Mouse (Mus musculus) left cerebral cortex, postnatal 14 days (tissue): ENCODE data around the gene Prokr2. TPM values are rescaled to one million over a fixed set of nuclear protein-coding genes. Genes with fewer than 3 reads are reported as not detected.
A peak's percentile ranks its signal among the peaks of the same experiment; 100 is the strongest.
"Not testable (repeated sequence)": the region's sequence is repeated elsewhere in the genome, so short reads cannot be mapped to it uniquely, and the experiment has no call there.

Experiments
- DNase-seq, 2 experiments: peaks; one replicate each; pipeline ENCODE4 v3.0.0; 2021 to 2022; ENCODE audit warnings: low spot score in 2 of 2, mixed read lengths in 1 of 2
- intact Hi-C: fragments of 180-260 bp; cut with DNase I; formaldehyde crosslinking; loops from one replicate; pipeline ENCODE4 v1.15.1; 2025
- total RNA-seq, 2 experiments: library from RNA; stranded (reverse); gene quantifications; 2 replicates each; pipeline ENCODE4 v1.2.3; 2021

The Prokr2 gene
- total RNA-seq, 2 experiments from 2014 or later: 3.4 to 4.2 TPM

DNA sequence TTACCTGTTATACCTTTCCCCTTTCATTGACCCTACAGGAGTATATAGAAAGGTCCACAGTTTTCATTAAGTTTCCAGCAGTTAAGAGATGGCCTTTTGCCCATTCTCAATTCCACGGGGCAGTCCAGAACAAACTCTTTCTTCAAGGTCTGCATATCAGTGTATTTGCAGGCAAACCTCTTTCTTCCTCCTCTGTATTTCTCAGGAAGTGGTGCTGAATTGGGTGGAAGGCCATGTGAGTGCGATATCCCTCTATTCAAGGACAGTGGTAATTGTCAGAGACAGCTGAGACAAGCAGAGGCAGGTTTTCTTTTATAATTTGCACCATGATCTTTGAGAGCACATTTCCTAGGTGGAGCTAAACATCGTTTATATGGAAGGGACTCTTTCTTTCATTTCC is 16.8 kb downstream of the Prokr2 start:
- intact Hi-C loops: no loop called here
- no peak for DNase-seq

DNA sequence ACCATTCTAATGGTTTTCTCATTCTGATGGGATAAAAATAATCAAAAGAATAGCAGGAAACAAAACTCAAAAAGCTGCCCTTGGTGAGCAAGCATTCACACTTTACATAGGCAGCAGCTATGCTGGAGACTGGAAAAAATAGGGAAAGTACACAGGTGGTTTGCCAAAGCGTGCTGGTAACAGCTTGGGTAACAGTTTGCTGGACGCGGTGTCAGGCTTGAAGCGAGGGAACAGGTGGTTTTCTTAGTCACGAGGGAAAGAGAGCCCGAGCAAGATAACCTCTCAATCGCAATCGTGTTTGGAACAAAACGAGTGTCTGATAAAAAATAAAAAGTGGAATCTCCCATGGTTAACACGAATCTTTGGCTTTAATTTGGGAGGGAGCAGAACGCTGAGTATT is 41.4 kb downstream of the Prokr2 start:
- DNase-seq: peak in 1 of 2 experiments; percentile 10
- intact Hi-C loops: no loop called here

DNA sequence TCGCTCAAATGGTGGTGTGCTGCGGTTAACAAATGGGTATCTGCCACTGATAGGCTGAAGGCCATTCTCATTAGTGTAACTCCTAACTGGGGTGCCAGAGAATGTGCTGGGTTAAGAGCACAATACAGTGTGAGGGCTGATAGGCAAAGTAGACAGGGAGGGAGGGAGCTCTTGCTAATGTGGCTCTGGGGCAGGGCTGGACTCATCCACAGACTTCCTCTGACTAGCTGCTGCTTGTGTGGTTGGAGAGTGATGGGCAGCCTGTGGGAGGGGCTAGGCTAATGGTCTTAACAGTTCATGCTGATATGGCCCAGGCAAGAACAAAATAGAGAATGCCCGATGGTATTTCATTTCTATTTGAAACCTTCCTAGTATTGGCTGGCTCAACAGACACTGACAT is 44.0 kb downstream of the Prokr2 start:
- DNase-seq: no peak

DNA sequence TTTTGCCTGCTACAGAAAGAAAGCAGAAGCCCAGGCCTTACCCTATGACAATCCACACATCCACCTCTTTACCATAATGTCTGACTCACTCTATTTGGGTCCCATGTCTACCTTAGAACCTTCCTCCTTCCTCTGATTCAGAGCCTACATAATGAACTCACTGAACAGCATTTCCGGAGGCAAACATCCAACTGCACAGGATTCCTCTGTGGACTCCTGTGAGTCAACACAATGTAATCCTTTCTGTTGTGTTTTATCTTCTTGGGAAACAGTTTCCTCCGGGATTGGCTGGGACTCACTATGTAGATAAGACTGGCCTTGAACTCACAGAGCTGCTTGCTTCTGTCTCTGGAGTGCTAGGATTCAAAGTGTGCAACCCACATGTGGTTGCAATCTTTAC is 44.9 kb downstream of the Prokr2 start:
- intact Hi-C loops: no loop called here
- DNase-seq: no peak

More for the DNA sequence above, 44.0 kb downstream of the Prokr2 start:
- intact Hi-C loops: no loop called here

DNA sequence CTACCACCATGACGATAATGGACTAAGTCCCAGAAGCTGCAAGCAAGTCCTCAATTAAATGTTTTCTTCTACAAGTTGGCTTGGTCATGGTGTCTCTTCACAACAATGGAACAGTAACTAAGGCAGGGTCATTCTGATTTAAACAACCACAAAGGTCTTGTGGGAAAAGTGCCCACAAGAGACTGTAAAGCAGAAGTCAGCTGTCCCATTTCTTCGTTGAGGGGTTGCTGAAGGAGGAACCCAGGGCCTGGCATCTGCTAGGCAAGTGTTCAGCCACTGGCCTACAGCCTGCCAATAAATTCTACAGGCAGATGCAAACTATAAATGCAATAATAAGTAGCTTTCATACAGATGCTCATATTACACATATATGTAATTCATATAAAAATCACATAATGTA is 48.0 kb downstream of the Prokr2 start:
- intact Hi-C loops: no loop called here
- no peak for DNase-seq

DNA sequence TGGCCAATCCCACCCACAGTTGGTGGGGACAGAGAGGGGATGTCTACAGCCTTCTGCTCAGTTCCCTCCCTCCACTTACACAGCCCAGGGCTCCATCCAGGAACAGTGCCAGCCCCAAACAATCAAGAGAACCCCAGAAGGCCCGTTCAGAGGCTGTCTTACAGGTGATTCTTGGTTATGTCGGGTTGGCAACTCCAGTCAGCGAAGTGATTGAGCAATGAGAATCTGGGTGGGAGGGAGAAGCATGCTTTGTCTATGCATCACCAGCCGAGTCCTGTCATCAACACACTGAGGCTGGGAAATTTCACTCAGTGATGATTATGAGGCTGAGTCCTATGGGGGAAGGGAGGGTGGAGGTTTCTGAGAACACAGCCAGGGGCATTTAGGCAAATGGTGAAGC is 61.7 kb downstream of the Prokr2 start:
- intact Hi-C loops: no loop called here
- no peak for DNase-seq

DNA sequence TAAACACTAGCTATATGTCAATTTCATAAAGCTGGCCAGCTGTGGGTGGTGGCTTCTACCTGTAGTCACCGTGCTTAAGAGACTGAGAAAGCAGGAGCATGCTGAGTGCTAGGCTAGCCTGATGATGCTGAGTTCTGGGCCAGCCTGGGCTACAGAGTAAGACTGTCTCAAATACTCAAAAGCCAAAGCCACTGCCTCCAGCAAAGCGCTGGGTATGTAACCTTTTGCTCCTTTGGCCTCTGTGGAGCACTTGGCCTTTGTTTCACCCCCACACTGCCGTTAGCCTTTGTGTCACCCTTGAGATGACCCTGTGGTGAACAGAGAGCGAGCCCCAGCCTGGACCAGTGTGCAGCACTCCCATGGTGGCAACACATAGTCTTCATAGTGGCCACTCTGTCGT is 64.7 kb downstream of the Prokr2 start:
- intact Hi-C loops: no loop called here
- no peak for DNase-seq

DNA sequence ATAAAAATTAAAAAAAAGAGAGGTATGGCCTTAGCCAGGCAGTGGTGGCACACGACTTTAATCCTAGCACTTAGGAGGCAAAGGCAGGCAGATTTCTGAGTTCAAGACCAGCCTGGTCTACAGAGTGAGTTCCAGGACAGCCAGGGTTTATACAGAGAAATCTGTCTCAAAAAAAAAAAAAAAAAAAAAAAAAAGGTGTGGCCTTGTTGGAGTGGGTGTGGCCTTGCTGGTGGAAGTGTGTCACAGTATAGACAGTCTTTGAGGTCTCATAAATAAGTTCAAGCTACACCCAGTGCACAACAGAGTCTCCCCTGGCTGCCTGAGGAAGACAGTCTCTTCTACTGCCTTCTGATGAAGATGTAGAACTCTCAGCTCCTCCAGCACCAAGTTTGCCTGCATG is 68.1 kb downstream of the Prokr2 start:
- intact Hi-C loops: loop anchor here (2.0 kb wide), 1 partner anchor 168 kb away; no protein-coding TSS in a partner anchor
- DNase-seq: no peak

DNA sequence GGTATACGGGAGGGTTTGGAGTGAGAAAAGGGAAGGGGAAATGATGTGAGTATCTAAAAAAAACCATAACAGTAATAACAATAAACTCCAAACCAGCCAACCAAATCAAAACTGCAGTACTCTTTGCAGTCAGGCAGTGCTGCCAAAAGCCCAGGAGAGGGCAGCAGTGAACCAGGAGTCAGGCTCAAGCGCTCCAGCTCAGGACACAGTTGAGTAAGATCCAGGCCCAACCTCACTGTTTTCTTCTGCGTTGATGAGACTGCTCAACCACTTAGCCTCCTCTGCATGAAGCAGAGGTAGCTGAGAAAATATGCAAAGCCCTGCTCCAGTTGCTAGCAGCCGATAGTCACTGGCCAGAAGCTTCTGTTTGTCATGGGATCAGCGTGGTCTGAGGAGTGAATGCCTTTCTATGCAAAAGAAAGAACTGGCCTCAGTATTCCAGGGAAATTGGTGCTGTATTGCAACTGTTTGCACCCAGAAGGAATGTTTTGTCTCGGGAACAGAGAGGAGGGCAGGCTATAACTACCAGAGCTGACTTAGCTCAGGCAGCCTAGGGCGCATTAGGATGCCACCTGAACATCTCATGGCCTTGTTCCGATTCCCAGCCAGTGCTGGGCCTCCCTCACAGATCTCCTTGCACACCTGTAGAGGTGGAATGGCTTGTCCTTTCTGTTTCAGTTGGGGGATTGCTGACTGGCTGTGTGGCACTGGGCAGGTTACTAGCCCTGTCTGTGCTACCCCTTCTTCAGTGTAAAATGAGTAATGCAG is 69.0 kb downstream of the Prokr2 start:
- intact Hi-C loops: loop anchor here (2.0 kb wide), 1 partner anchor 169 kb away; no protein-coding TSS in a partner anchor
- DNase-seq: peak; percentile 82 to 85

DNA sequence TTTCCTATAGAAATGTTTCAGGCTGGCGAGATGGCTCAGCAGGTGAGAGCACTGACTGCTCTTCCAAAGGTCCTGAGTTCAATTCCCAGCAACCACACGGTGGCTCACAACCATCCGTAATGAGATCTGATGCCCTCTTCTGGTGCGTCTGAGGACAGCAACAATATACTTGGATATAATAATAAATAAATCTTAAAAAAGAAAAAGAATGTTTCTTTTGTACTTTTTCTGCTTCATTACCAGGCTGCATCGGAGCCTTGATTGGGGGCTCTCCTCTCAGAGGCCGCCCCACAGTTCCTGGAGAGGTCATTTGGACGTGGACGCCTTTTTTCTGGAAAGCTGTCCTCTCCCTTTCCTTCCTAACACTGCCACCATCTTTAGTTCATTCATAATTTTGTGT is 71.2 kb downstream of the Prokr2 start:
- DNase-seq, intact Hi-C loops: not testable (repeated sequence)

DNA sequence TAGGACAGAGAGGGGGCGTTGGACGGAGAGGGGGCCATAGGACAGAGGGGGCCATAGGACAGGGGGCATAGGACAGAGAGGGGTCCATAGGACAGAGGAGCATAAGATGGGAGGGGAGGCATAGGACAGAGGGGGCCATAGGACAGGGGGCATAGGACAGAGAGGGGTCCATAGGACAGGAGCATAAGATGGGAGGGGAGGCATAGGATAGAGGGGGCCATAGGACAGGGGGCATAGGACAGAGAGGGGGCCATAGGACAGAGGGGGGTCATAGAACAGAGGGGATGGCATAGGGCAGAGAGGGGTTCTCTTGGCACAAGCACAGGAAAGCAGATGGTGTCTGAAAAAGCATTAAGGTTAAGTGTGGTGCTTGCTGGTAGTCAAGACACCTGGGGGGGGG is 71.7 kb downstream of the Prokr2 start:
- DNase-seq: no peak
- intact Hi-C loops: no loop called here

DNA sequence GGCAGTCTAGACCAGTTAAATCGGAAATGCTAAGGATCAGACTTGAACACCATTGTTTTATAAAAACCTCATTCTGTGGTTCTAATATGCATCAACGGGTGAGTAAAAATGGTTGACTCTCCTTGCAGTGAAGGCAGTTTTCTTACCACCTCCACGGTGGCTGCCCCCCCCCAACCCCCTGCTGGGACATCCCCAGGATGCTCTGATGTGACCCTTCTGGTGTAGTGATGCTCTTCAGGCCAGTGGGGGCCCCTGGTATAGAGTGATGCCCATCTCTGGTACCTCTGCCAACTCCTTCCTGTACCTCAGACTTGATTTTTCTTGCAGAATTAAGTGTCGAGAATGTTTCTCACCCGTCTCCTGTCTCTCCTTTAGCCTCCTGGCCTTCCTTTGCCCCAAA is 72.6 kb downstream of the Prokr2 start:
- intact Hi-C loops: no loop called here
- DNase-seq: no peak

DNA sequence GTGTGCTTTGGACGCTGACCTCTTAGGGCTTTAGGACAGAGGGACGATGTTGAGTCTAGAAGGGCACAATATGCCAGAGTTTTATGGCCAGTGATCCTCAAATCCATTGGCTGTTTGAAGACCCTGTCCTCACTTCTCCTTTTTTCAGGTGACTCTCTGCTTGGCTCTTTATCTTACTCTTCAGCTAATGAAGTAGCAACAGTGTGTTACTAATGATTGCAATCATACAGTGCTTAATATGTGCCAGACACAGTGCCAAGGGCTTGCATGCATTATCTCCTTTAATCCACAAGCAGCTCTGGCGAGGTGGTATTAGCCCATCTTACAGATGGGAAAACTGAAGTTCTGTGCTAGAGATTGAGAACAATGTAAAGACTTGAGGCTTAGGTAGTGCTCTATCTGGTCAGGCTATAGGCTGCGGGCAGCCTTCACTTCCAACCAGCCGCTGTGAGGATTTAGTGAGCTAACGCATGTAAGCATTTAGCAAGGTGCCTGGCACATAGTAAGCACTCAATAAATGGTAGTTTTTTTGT is 75.8 kb downstream of the Prokr2 start:
- DNase-seq: no peak
- intact Hi-C loops: no loop called here

DNA sequence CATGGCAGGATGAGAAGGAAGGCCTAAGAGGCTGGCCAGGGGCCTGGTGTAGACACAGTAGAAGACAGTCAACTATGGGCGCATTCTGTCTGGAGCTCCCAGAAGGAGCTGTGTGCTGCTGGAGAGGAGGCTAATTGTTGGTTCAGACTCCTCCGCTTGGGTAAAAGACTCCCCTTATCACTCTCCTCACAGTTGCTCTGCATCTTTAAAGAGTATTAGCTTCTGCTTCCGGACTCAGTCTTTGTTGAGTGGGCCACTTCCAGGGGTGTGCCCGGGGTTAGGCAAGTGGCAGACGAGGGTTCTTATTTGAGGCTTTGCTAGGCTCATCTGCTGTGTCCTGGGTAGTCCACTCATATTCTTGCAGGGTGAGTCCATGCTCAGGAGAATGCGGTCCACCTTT is 76.4 kb downstream of the Prokr2 start:
- intact Hi-C loops: no loop called here
- DNase-seq: no peak

DNA sequence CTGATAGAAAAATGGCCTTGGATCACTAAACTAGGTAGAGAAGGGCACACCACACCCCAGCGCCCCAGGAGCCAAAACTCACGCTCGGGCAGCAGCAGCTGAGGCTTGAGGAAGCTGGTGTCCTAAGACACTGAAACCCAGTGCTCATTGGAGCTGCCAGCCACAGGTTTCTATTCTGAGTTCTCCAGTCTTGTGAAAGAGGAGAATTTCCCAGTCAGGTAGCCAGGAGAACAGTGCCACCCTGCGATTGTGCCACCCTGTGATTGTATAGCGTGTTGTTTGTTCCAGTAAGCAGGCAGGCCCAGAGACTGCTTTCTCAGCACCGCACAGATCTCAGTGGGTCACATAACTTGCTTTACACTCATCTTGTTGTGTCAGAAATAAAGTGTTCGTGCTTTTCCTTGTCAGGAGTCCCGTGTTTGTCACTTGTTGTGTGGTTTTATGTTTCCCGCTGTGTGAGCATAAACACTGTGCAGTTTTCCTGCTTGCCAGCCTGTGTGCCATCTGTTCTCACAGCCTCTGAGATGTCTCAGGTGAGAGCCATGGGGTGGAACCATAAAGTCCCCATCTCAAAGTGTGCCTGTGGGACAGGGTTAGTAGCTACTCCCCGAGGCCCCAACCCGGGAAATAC is 77.9 kb downstream of the Prokr2 start:
- intact Hi-C loops: no loop called here
- no peak for DNase-seq

DNA sequence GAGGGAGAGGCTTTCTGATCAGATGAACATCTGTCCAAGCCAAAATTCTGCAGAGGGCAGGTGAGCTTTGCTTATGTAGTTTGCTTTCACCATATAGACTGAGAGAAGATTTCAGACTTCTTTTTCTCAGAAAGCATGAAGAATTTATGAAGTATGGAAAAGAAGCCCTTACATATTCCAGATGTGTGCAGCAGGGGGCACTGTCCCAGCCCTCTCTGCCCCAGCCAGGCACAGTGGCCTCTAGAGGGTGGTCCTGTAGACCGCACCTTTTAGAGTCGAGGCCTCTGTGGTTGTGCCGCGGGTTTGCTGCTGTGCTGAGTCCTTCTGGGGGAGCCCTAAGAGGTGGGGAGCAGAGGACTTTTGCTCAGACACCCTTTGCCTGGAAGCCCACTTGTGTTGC is 79.3 kb downstream of the Prokr2 start:
- DNase-seq: no peak
- intact Hi-C loops: no loop called here

DNA sequence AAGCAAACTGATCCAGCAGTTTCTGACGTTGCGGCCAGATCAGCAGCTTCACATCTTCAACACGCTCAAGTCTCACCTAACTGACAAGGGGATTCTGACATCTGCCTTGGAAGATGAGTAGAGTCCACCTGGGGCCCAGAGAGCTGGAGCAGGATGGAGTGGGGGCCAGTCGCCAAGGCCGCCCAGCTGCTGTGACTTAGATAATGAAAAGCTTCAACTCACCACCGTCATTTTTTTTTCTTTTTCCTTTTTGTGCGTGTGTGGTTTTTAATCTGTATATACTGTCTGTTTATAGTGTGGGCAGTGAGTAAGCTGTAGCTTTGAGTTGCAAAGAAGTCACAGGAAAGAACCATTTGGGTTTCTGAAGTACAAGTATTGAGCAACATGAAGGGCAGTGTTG is 80.1 kb downstream of the Prokr2 start:
- DNase-seq: no peak
- intact Hi-C loops: no loop called here

DNA sequence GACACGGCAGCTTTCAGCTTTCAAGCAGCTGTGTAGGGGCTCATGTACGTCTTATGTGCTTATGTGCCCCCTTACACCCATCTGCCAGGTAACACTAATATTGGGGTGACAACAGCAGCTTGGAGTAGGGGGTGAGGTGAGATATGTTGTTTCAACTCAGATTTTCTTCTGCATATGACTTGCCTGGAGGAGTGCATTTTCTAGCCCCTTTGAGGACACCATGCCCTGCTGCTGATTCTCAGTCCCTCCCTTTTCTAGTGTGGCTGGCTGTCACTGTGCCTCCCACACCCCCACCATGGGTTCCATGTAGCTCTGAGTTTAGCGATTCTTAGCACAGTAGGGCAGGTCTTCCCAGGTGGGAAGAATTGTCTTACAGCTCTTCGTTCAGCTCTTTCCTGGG is 83.8 kb downstream of the Prokr2 start:
- intact Hi-C loops: no loop called here
- DNase-seq: no peak

DNA sequence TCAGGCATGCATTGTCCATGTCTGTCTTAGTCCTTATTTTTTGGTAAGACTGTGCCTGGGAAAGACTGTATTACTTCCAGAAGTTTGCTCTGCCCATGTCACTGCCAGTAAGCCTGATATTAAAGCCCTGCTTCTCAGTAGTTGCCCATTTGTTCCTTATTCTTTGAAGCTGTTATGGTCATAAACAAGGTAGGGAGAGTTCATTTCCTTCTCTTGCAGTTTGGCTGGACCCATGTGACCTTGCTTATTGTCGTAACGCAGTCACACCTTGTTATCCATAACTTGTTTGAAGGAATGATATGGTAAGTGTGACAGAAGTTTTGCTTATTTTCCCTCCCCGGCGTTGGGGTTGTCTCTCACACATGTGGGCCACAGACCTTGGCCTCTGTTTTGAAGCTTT is 87.0 kb downstream of the Prokr2 start:
- no peak for DNase-seq
- intact Hi-C loops: no loop called here

DNA sequence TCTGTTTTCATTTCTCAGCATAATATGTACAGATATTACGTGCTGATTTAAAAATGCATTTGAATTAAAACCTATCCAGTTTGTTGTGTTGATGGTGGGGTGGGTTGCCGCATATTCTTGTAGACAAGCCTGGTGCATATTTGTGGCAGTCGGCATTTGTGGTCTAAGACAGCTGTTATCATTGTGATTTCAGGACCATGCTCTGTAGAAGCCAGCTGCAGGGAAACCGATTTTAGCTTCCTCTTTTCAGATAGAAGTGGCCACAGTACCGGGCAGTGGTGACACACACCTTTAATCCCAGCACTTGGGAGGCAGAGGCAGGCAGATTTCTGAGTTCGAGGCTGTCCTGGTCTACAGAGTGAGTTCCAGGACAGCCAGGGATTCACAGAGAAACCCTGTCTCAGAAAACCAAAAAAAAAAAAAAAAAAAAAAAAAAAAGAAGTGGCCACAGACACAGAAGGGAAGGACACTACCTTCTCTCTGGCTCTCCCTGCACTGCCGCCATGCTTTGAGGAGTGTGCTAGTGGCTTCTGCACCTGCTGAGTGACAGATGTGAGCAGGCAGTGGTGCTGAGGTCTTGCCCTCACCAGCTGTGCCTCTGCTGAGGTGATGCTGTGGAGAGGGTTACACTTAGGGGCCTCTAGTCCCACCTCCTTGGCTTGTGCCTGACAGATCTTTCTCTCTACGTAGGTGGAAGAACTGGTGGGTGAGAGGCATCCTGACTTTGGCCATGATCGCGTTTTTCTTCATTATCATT is 91.4 kb downstream of the Prokr2 start:
- intact Hi-C loops: no loop called here
- no peak for DNase-seq
